Mouse (Mus musculus): ENCODE results near the gene Il33.

Gene Il33

GRCm38 (mm10) chr19:30000406-30001365 is 75.8 kb downstream of the Il33 start:
- DNase-seq, result no peak

GRCm38 (mm10) chr19:30001550-30001949 is 76.6 kb downstream of the Il33 start:
- DNase-seq, result no peak

DNA sequence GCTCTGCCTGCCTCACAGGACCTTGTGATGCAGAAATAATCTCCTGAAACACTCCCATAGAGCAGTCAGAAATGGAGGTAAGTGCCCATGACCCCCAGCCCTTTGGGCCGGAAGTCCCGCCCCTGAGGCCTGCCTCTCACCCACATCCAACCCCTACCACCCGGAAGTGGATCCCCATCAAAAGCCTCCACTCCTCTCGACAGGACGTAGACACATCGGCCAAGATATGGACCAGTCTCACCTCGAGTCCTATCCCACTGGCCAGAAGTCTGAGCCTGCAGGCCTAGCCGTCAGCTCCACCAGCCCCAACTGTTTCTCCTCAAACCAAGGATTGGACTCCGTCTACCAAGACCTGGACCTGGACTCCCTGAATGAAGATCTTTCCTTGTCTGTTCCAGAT is 78.7 kb downstream of the Il33 start, which contains the start of gene Trpd52l3:
Gene Trpd52l3 (plus strand): TSS at position 170 of the 400 bp plus-strand sequence.
- no peak for DNase-seq

DNA sequence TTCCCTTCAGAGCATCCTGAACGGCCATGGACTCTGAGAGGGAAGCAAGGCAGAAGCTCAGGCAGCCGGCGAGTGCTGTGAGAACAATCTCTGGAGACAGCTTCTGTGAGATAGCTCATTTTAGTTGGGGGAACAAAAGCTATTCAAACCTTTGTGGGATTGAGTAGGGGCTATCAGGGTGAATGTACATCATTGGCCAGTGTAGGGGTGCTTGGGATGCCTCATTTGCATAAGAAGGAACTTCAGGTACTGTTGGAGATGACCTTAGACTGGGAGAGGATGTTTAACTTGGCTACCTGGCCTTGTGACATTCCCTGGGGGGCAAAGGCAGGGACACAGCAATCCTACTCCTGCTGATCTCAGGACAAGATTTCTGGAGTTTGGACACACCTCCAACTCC is 81.5 kb downstream of the Il33 start:
- no peak for DNase-seq
